In the genomic region with DNA sequence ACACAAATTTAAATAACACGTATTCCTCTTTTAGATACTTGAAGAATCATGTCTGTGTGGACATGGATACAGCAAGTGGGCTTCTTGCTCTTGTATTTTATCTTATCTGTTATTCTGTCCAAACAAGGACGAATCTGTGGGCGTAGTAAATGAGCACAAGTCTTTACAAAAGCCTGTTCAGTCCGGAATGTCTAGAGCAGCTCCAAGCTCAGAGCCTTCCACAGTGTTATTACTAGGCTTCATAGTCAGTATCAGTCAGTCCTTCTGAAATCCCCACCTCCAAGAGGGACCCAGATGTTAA, we compare ENCODE assay signal across 8 mouse cellular contexts. TPM values are rescaled to one million over a fixed set of nuclear protein-coding genes. Genes with fewer than 3 reads are reported as not detected.
DNase-seq lines count a peak whose midpoint lies in the region; ATAC-seq and TF ChIP-seq lines count a peak whose summit lies in the region.

No protein-coding gene starts in this region.

- peaks cover 2 to 6% of the 10 kb centered on the region in 2 experiments; a peak in 3 of 4 replicates for H3K4me1 ChIP-seq in heart, embryonic 14.5 days (ENCODE audit: control insufficient read depth in 2 of 2, insufficient read depth in 2 of 2, low read length in 2 of 2)
- peaks cover 2% of the 10 kb centered on the region; the same call in 1 of the 2 replicates for H3K4me1 ChIP-seq in stomach, embryonic 15.5 days
- 0 out of 2 replicates have a peak, but pooled peaks cover 3% of the 10 kb centered on the region for H3K4me1 ChIP-seq in stomach, postnatal 0 days (replicated peaks; ENCODE audit: control insufficient read depth, insufficient read depth)
- 0 out of 2 replicates have a peak, but pooled peaks cover 4% of the 10 kb centered on the region for H3K4me1 ChIP-seq in limb, embryonic 14.5 days (ENCODE audit: control insufficient read depth, insufficient read depth, low read length)

- H3K4me2 ChIP-seq in heart, embryonic 14.5 days (ENCODE audit: low read length): peak overlapping the region; percentile 78
- no peak overlapping the region for H3K4me2 ChIP-seq in stomach, embryonic 15.5 days
- H3K4me2 ChIP-seq in stomach, postnatal 0 days (replicated peaks; ENCODE audit: low read depth): no peak overlapping the region
- H3K4me2 ChIP-seq in limb, embryonic 14.5 days (replicated peaks; ENCODE audit: low read depth, low read length, severe bottlenecking): peak overlapping the region; percentile 44; the same call in 1 of the 2 replicates

- WGBS in heart, embryonic 14.5 days: 64% methylated on average over 4 of the region's 4 CpGs
- 61% methylated on average over 4 of the region's 4 CpGs for WGBS in stomach, embryonic 15.5 days
- 55% methylated on average over 4 of the region's 4 CpGs for WGBS in stomach, postnatal 0 days
- 89% methylated on average over 4 of the region's 4 CpGs for WGBS in limb, embryonic 14.5 days

- TF ChIP-seq EP300 in stomach, postnatal 0 days (optimal IDR thresholded peaks at IDR 0.05): no peak

- no peaks in the 10 kb centered on the region for H3K27me3 ChIP-seq in heart, embryonic 14.5 days (ENCODE audit: control insufficient read depth, insufficient read depth, low read length)
- H3K27me3 ChIP-seq in stomach, embryonic 15.5 days (replicated peaks): no peaks in the 10 kb centered on the region
- H3K27me3 ChIP-seq in stomach, postnatal 0 days (ENCODE audit: control insufficient read depth, insufficient read depth, low read length): no peaks in the 10 kb centered on the region
- H3K27me3 ChIP-seq in limb, embryonic 14.5 days (ENCODE audit: control insufficient read depth, insufficient read depth, low read length): no peaks in the 10 kb centered on the region

- TF ChIP-seq CTCF in stomach, postnatal 0 days (IDR thresholded peaks at IDR 0.05; ENCODE audit: low read depth): no peak

- no peak for ATAC-seq in heart, embryonic 14.5 days (ENCODE audit: insufficient number of reproducible peaks, insufficient read depth, low FRiP score, low read depth)
- ATAC-seq in stomach, embryonic 15.5 days (ENCODE audit: insufficient read depth, low FRiP score, low read depth): 0 out of 2 replicates have a peak, but pooled peaks have one; percentile 18
- ATAC-seq in stomach, postnatal 0 days (ENCODE audit: low FRiP score, low TSS enrichment): no peak
- ATAC-seq in limb, embryonic 14.5 days (ENCODE audit: low FRiP score, low read depth): no peak

- no peak overlapping the region for H3K4me3 ChIP-seq in heart, embryonic 14.5 days (ENCODE audit: control insufficient read depth in 1 of 2, insufficient read depth in 1 of 2, low read depth in 1 of 2, low read length in 2 of 2)
- H3K4me3 ChIP-seq in stomach, embryonic 15.5 days (replicated peaks): no peak overlapping the region
- no peak overlapping the region for H3K4me3 ChIP-seq in stomach, postnatal 0 days (ENCODE audit: low read depth, low read length)
- no peak overlapping the region for H3K4me3 ChIP-seq in limb, embryonic 14.5 days (replicated peaks; ENCODE audit: low read length)

- H3K27ac ChIP-seq in heart, embryonic 14.5 days (replicated peaks in 1 of 2; ENCODE audit: control insufficient read depth in 1 of 2, insufficient read depth in 1 of 2, low read depth in 2 of 2, low read length in 2 of 2): no peak overlapping the region
- no peak overlapping the region; the same call in 1 of the 2 replicates for H3K27ac ChIP-seq in stomach, embryonic 15.5 days
- H3K27ac ChIP-seq in stomach, postnatal 0 days (replicated peaks): no peak overlapping the region
- no peak overlapping the region for H3K27ac ChIP-seq in limb, embryonic 14.5 days (replicated peaks; ENCODE audit: low read depth, low read length)

- TF ChIP-seq POLR2A in limb, embryonic 14.5 days (IDR thresholded peaks at IDR 0.05; ENCODE audit: borderline replicate concordance, extremely low read depth, insufficient read depth, insufficient read length): no peak

- intact Hi-C loops in heart, postnatal 25 days (cut with DNase I): loop anchor here (5.0 to 10.0 kb wide), 4 partner anchors 127 to 845 kb away; a partner anchor contains a TSS

- DNase-seq in heart, postnatal 25 days (ENCODE audit: low spot score): no peak
- DNase-seq in stomach, postnatal 0 days (ENCODE audit: low spot score): no peak
- no peak for DNase-seq in limb, embryonic 14.5 days (ENCODE audit: low spot score)
- DNase-seq in B cell, adult 2 months: no peak
- no peak for DNase-seq in kidney, postnatal 25 days
- DNase-seq in spleen, adult 12 weeks (ENCODE audit: low spot score): no peak

- H3K9me3 ChIP-seq in heart, embryonic 14.5 days (ENCODE audit: control insufficient read depth, low read length): no peaks in the 10 kb centered on the region
- no peaks in the 10 kb centered on the region for H3K9me3 ChIP-seq in stomach, embryonic 15.5 days
- no peaks in the 10 kb centered on the region for H3K9me3 ChIP-seq in stomach, postnatal 0 days (ENCODE audit: control insufficient read depth, low read length)
- H3K9me3 ChIP-seq in limb, embryonic 14.5 days (ENCODE audit: control insufficient read depth, low read length): no peaks in the 10 kb centered on the region

- H3K9ac ChIP-seq in heart, embryonic 14.5 days (ENCODE audit: low read length): no peak overlapping the region
- no peak overlapping the region for H3K9ac ChIP-seq in stomach, embryonic 15.5 days
- no peak overlapping the region for H3K9ac ChIP-seq in stomach, postnatal 0 days (ENCODE audit: low read length)
- H3K9ac ChIP-seq in limb, embryonic 14.5 days (ENCODE audit: low read depth, low read length, severe bottlenecking): no peak overlapping the region

- H3K36me3 ChIP-seq in heart, embryonic 14.5 days (ENCODE audit: control insufficient read depth, insufficient read depth, low read length): no peaks in the 10 kb centered on the region
- no peaks in the 10 kb centered on the region for H3K36me3 ChIP-seq in stomach, embryonic 15.5 days
- H3K36me3 ChIP-seq in stomach, postnatal 0 days (ENCODE audit: control insufficient read depth, insufficient read depth, low read length): no peaks in the 10 kb centered on the region
- H3K36me3 ChIP-seq in limb, embryonic 14.5 days (ENCODE audit: control insufficient read depth, insufficient read depth, low read length): no peaks in the 10 kb centered on the region

RNA-seq across cellular contexts. Expression of a gene that starts 52.2 kb away (rescaled TPM):
- 4.1 and 4.3 TPM in 2 replicates for polyA plus RNA-seq in heart, embryonic 14.5 days (2014; fragmentation: Nextera tagmentation; extraction: Ambion mirVana)
- total RNA-seq in heart, postnatal 25 days (2021): under 1 TPM; 0.31 to 0.53 TPM
- polyA plus RNA-seq in stomach, embryonic 15.5 days (2015; fragmentation: Nextera tagmentation; extraction: Ambion mirVana): 6.8 and 9.4 TPM in 2 replicates
- 19.6 and 20.9 TPM in 2 replicates for polyA plus RNA-seq in stomach, postnatal 0 days (2015; fragmentation: Nextera tagmentation; extraction: Ambion mirVana)
- polyA plus RNA-seq in limb, embryonic 14.5 days (2012; rRNA removed): 2.4 TPM in 2 replicates
- polyA plus RNA-seq in limb, embryonic 14.5 days (2014; fragmentation: Nextera tagmentation; extraction: Ambion mirVana): 2.4 and 4.0 TPM in 2 replicates

Comparison
In these comparisons a context has a peak if more than half of its experiments do, and no peak if none do; other contexts are left out.
1. H3K4me2 ChIP-seq: peak in heart, embryonic 14.5 days (single experiment) and limb, embryonic 14.5 days (single experiment); none in stomach, embryonic 15.5 days (single experiment) and stomach, postnatal 0 days (single experiment).